Mouse (Mus musculus): ENCODE measurements around the gene Msantd1. TPM values are rescaled to one million over a fixed set of nuclear protein-coding genes. Genes with fewer than 3 reads are reported as not detected.

Gene Msantd1
- polyA plus RNA-seq, 1 experiment from 2014 or later, result 0.35 TPM

DNA sequence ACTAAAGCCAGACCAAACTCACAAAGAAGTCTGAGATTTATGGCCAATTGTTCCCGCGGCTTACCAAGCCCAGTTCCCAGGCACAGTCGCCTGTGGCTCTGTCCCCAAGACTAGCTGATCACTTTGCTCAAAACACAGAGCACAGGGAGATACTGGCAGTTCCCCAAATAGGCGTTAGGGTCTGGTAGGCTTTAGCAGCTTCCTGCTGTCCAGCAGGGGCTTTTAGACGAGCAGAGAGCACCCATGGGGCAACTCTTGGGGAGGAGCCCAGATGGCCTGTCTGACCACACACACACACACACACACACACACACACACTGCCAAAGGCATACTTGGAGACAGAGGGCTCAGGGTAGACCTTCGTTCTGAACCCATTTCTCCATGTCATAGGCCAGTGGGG is 14.7 kb downstream of the Msantd1 start:
- 58% methylated on average over 6 of the region's 6 CpGs for WGBS
- H3K27me3 ChIP-seq (replicated peaks; ENCODE audit: control insufficient read depth, insufficient read depth, low read length), result no peaks in the 10 kb centered on the region
- H3K4me3 ChIP-seq (ENCODE audit: low read length), result no peak overlapping the region
- no peak overlapping the region for H3K4me2 ChIP-seq (ENCODE audit: low read depth, low read length)
- no peak overlapping the region for H3K27ac ChIP-seq (ENCODE audit: low read length)
- no peaks in the 10 kb centered on the region for H3K4me1 ChIP-seq (ENCODE audit: control insufficient read depth, insufficient read depth, low read length)
- no peak overlapping the region for H3K9ac ChIP-seq (ENCODE audit: low read depth, low read length)
- H3K36me3 ChIP-seq (ENCODE audit: control insufficient read depth, insufficient read depth, low read length), result no peaks in the 10 kb centered on the region
- H3K9me3 ChIP-seq (ENCODE audit: control insufficient read depth, low read length), result no peaks in the 10 kb centered on the region
- no peak for ATAC-seq

DNA sequence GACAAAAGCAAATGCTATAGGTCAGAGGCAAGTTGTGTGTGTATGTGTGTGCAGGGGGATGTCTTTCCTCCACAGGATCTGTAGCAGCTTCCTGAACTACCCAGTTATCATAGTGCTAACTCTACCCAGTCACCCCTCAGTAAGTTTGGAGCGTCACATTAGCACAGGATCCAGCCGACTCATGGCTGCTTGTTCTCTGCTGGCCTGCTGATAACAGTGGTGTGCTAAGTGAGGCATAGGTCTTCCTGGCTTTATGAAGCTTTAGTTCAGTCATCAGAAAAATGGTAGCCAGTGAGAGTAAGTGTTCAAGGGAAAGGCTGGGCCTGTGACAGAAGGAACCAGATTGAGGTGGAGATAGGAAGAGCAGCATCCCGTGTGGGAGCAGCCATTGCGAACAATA is 16.1 kb downstream of the Msantd1 start:
- H3K27me3 ChIP-seq (replicated peaks; ENCODE audit: control insufficient read depth, insufficient read depth, low read length), result no peaks in the 10 kb centered on the region
- no peaks in the 10 kb centered on the region for H3K9me3 ChIP-seq (ENCODE audit: control insufficient read depth, low read length)
- no peaks in the 10 kb centered on the region for H3K36me3 ChIP-seq (ENCODE audit: control insufficient read depth, insufficient read depth, low read length)
- WGBS, result 90% methylated on average over 4 of the region's 4 CpGs
- H3K9ac ChIP-seq (ENCODE audit: low read depth, low read length), result no peak overlapping the region
- no peaks in the 10 kb centered on the region for H3K4me1 ChIP-seq (ENCODE audit: control insufficient read depth, insufficient read depth, low read length)
- ATAC-seq, result no peak
- H3K27ac ChIP-seq (ENCODE audit: low read length), result no peak overlapping the region
- H3K4me3 ChIP-seq (ENCODE audit: low read length), result no peak overlapping the region
- H3K4me2 ChIP-seq (ENCODE audit: low read depth, low read length), result no peak overlapping the region

DNA sequence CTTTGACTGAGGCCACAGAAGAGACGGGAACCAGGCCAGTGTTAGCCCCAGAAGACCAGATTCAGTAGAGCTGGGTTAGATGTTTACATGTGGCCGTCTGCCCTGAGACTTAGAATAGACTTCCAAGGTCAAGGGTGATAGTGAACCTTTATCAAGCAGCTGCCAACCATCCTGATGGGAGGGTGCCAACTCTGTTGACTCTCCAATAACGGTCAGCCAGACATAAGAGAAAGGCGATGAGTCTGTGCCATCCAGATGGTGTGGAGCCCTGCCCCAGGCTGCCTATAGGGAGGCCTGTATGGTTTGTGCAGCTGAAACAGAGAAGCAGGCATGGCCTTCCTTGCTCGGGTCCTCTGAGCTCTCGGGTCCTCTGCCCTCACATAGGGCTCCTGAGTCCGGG is 16.7 kb downstream of the Msantd1 start:
- no peaks in the 10 kb centered on the region for H3K36me3 ChIP-seq (ENCODE audit: control insufficient read depth, insufficient read depth, low read length)
- WGBS, result 73% methylated on average over 7 of the region's 7 CpGs
- H3K9ac ChIP-seq (ENCODE audit: low read depth, low read length), result no peak overlapping the region
- H3K27ac ChIP-seq (ENCODE audit: low read length), result no peak overlapping the region
- H3K4me1 ChIP-seq (ENCODE audit: control insufficient read depth, insufficient read depth, low read length), result no peaks in the 10 kb centered on the region
- H3K9me3 ChIP-seq (ENCODE audit: control insufficient read depth, low read length), result no peaks in the 10 kb centered on the region
- no peak overlapping the region for H3K4me3 ChIP-seq (ENCODE audit: low read length)
- H3K27me3 ChIP-seq (replicated peaks; ENCODE audit: control insufficient read depth, insufficient read depth, low read length), result no peaks in the 10 kb centered on the region
- H3K4me2 ChIP-seq (ENCODE audit: low read depth, low read length), result no peak overlapping the region
- ATAC-seq, result no peak

DNA sequence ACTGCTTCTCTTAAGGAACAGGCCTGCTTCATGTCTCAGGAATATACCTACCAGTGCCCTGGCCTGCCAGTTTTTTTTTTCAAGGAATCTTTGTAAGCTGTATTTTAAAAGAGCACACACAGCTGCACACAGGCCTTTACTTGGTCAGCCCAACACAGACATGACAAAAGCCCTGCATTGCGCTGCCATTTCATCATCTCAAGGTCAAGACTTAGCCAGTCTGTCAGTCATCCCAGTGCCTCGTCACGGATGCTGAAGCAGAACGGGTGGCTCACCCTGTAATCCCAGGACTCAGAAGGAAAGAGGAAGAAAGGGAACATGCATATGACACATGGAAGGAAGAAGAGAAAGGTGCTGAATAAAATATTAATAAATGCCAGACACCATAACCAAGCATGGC is 19.8 kb downstream of the Msantd1 start:
- H3K4me1 ChIP-seq (ENCODE audit: control insufficient read depth, insufficient read depth, low read length), result peaks cover 2% of the 10 kb centered on the region; the same call in 1 of the 2 replicates
- no peak for ATAC-seq
- no peaks in the 10 kb centered on the region for H3K27me3 ChIP-seq (replicated peaks; ENCODE audit: control insufficient read depth, insufficient read depth, low read length)
- H3K27ac ChIP-seq (ENCODE audit: low read length), result no peak overlapping the region
- H3K9me3 ChIP-seq (ENCODE audit: control insufficient read depth, low read length), result no peaks in the 10 kb centered on the region
- 88% methylated on average over 4 of the region's 4 CpGs for WGBS
- no peak overlapping the region for H3K4me3 ChIP-seq (ENCODE audit: low read length)
- no peak overlapping the region for H3K4me2 ChIP-seq (ENCODE audit: low read depth, low read length)
- H3K36me3 ChIP-seq (ENCODE audit: control insufficient read depth, insufficient read depth, low read length), result no peaks in the 10 kb centered on the region
- no peak overlapping the region for H3K9ac ChIP-seq (ENCODE audit: low read depth, low read length)

DNA sequence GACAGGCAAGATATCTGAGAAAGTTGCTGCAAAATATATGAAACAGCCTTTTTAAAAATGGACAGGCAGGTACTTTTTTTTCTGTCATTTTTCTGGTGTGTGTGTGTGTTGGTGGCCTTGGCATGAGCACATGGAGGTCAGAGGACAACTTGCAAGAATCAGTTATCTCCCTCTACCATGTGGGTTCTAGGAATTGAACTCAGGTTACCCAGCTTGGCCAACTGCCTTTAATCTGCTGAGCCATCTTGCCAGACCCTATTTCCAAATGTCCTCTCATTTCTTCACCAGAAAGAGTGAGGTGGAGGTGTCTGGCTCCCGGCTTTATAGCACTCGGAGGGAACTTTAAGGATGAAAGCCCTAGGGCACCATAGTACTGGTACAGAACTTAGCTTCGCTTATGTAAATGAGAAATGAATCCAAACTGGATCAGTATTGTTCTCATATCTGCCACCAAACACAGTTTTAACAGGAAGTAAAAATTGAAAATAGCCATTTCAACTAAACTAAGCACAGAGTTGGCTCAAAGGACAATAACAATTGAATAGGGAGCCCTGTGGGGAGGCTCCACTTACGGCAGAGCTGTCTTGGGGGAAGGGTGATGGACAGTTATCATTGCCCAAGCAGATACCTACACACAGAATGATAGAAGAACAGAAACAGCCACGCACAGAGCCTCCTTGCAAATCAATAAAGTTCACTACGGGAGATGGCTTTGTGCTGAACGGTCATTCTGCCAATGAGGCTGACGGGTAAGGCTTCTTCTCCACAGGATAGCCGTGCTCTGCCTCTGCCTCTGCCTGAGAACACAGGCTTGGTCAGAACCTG is 22.6 kb downstream of the Msantd1 start:
- ATAC-seq, result no peak

DNA sequence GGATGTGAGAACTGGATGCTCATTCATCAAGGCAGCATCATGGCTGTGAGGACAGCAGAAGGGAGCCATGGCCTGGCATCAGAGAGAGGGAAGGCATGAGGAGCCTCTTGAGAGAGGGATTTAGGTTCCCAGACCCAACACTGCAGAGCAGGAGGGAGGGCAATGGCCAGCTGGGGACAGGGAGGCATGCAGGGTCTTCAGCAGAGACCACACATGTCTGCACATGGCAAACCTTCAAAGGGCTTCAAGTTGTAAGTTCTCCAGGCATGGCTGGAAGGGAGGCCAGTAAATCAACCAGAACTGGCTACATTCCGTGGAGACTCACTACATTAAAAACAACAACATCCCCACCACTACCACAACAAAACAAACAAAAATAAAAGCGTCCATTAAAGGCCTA is 23.3 kb downstream of the Msantd1 start:
- Histone ChIP-seq H3K4me3 (ENCODE audit: low read length) (no peak overlapping the region), H3K27ac (ENCODE audit: low read length) (no peak overlapping the region), H3K4me2 (ENCODE audit: low read depth, low read length) (no peak overlapping the region), H3K9ac (ENCODE audit: low read depth, low read length) (no peak overlapping the region), H3K36me3 (ENCODE audit: control insufficient read depth, insufficient read depth, low read length) (no peaks in the 10 kb centered on the region), H3K9me3 (ENCODE audit: control insufficient read depth, low read length) (no peaks in the 10 kb centered on the region), H3K27me3 (replicated peaks; ENCODE audit: control insufficient read depth, insufficient read depth, low read length) (no peaks in the 10 kb centered on the region), H3K4me1 (ENCODE audit: control insufficient read depth, insufficient read depth, low read length) (peaks cover 2% of the 10 kb centered on the region; the same call in 1 of the 2 replicates)
- ATAC-seq, result no peak
- 54% methylated on average over 2 of the region's 2 CpGs for WGBS

More for the DNA sequence above, 22.6 kb downstream of the Msantd1 start:
- no peak overlapping the region for H3K9ac ChIP-seq (ENCODE audit: low read depth, low read length)
- H3K4me2 ChIP-seq (ENCODE audit: low read depth, low read length), result no peak overlapping the region
- no peak overlapping the region for H3K27ac ChIP-seq (ENCODE audit: low read length)
- 84% methylated on average over 9 of the region's 9 CpGs for WGBS
- H3K4me1 ChIP-seq (ENCODE audit: control insufficient read depth, insufficient read depth, low read length), result peaks cover 2% of the 10 kb centered on the region; the same call in 1 of the 2 replicates
- no peaks in the 10 kb centered on the region for H3K36me3 ChIP-seq (ENCODE audit: control insufficient read depth, insufficient read depth, low read length)
- no peaks in the 10 kb centered on the region for H3K27me3 ChIP-seq (replicated peaks; ENCODE audit: control insufficient read depth, insufficient read depth, low read length)
- H3K4me3 ChIP-seq (ENCODE audit: low read length), result no peak overlapping the region
- no peaks in the 10 kb centered on the region for H3K9me3 ChIP-seq (ENCODE audit: control insufficient read depth, low read length)

DNA sequence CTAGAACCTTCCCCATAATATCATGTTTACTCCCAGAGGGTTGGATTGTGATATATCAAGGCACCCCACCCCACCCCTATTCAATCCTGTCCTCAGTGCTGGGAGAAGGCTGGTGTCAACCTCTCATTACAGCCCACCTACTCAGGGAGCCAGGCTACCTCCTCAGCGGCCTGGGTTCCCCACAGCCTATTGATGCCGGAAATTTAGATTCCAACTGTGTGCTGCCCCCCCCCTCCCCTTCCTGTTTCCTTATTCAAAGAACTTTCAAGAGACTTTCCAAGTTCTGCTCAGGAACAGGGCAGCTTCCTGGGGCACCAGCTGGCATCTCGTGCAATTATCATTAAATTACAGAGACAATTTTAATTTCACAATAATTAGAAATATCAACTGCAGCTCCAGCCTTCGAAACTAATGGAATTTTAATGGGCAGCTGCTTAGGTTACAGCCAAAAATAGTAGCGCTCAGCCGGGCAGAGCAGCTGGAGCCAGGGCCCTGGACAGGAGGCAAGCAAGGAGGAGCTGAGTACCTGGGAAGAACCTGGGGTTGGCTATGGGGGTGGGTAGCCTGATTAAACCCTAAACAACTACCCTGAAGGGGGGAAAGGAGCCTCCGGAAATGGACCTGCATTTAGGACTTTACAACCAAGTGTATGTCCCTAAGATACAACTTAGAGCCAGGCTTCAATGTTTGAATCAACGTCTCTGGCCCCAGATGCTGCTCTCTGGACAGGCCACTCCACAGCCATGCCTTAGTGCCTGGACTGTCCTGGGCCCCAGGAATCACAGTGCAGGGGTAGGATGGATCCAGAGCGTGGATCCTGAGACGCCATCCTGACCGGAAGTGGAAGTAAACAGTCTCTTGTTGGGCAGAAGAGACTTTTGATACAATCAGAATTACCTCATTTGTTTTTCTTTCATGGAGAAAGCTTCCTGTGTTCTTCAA is 24.0 kb downstream of the Msantd1 start:
- Histone ChIP-seq H3K4me2 (ENCODE audit: low read depth, low read length) (no peak overlapping the region), H3K9ac (ENCODE audit: low read depth, low read length) (no peak overlapping the region), H3K9me3 (ENCODE audit: control insufficient read depth, low read length) (no peaks in the 10 kb centered on the region), H3K27ac (ENCODE audit: low read length) (peak overlapping the region; percentile 49), H3K27me3 (replicated peaks; ENCODE audit: control insufficient read depth, insufficient read depth, low read length) (no peaks in the 10 kb centered on the region), H3K4me3 (ENCODE audit: low read length) (no peak overlapping the region), H3K4me1 (ENCODE audit: control insufficient read depth, insufficient read depth, low read length) (peaks cover 2% of the 10 kb centered on the region; the same call in 1 of the 2 replicates), H3K36me3 (ENCODE audit: control insufficient read depth, insufficient read depth, low read length) (no peaks in the 10 kb centered on the region)
- ATAC-seq, result no peak
- WGBS, result 44% methylated on average over 11 of the region's 11 CpGs

DNA sequence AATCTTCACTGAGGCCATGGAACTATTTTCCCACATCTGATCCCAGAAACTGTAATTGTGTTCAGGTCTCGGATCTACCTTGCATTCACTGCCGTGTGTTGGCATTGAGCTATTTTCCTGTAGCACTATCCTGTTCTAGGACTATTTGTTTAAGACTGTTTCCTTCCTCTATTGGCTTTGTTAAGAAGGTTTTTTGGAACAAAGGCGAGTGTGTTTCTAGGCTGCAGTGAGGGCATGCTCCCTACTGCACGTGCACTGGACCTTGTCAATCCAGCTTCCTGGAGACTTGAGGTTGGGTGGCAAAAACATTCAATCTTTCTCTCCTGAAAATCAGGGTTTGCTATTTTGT is 24.6 kb downstream of the Msantd1 start:
- H3K9ac ChIP-seq (ENCODE audit: low read depth, low read length), result no peak overlapping the region
- H3K27me3 ChIP-seq (replicated peaks; ENCODE audit: control insufficient read depth, insufficient read depth, low read length), result no peaks in the 10 kb centered on the region
- H3K36me3 ChIP-seq (ENCODE audit: control insufficient read depth, insufficient read depth, low read length), result no peaks in the 10 kb centered on the region
- WGBS, result 41% methylated on average over 4 of the region's 4 CpGs
- no peaks in the 10 kb centered on the region for H3K9me3 ChIP-seq (ENCODE audit: control insufficient read depth, low read length)
- ATAC-seq, result no peak
- no peak overlapping the region for H3K4me2 ChIP-seq (ENCODE audit: low read depth, low read length)
- peak overlapping the region; percentile 49; the same call in 1 of the 2 replicates for H3K27ac ChIP-seq (ENCODE audit: low read length)
- H3K4me3 ChIP-seq (ENCODE audit: low read length), result no peak overlapping the region
- H3K4me1 ChIP-seq (ENCODE audit: control insufficient read depth, insufficient read depth, low read length), result peaks cover 2% of the 10 kb centered on the region; the same call in 1 of the 2 replicates

DNA sequence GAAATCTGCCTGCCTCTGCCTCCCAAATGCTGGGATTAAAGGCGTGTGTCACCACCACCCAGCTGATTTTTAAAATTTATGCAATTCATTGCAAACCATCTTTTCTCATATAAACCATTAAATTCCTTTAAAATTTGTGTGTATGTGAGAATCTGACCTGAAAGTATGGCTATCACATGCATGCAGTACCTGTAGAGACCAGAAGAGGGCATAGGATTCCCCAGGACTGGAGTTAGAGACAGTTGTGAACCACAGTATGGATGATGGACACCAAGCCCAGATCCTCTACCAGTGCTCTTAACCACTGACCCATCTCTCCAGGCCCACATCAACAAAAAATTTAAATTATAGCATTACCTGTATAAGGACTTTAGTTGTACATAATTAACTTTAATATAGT is 25.6 kb downstream of the Msantd1 start:
- Histone ChIP-seq H3K27ac (ENCODE audit: low read length) (no peak overlapping the region), H3K9ac (ENCODE audit: low read depth, low read length) (no peak overlapping the region), H3K27me3 (replicated peaks; ENCODE audit: control insufficient read depth, insufficient read depth, low read length) (no peaks in the 10 kb centered on the region), H3K4me2 (ENCODE audit: low read depth, low read length) (no peak overlapping the region), H3K9me3 (ENCODE audit: control insufficient read depth, low read length) (no peaks in the 10 kb centered on the region), H3K4me1 (ENCODE audit: control insufficient read depth, insufficient read depth, low read length) (peaks cover 2% of the 10 kb centered on the region; the same call in 1 of the 2 replicates), H3K4me3 (ENCODE audit: low read length) (no peak overlapping the region), H3K36me3 (ENCODE audit: control insufficient read depth, insufficient read depth, low read length) (no peaks in the 10 kb centered on the region)
- 94% methylated on average over 1 of the region's 1 CpGs for WGBS
- no peak for ATAC-seq
